8 mouse cellular contexts compared by ENCODE assay signal in genomic region chr9:50603189-50603997, GRCm38 (mm10). TPM values are rescaled to one million over a fixed set of nuclear protein-coding genes. Genes with fewer than 3 reads are reported as not detected.
DNase-seq lines count a peak whose midpoint lies in the region; ATAC-seq and TF ChIP-seq lines count a peak whose summit lies in the region.

TSS of gene Sdhd (minus strand) at chr9:50603812.
TSS of gene Timm8b (plus strand) at chr9:50603910.

- no peak for TF ChIP-seq RAD21 in CH12.LX (IDR thresholded peaks at IDR 0.05; ENCODE audit: low read depth, low read length)

- H3K9ac ChIP-seq in CH12.LX (ENCODE audit: insufficient read depth, low read depth): peak within 1 kb of the TSS; percentile 92
- peak within 1 kb of the TSS; percentile 84 for H3K9ac ChIP-seq in forebrain, embryonic 11.5 days (ENCODE audit: low read length)
- peak within 1 kb of the TSS; percentile 97 for H3K9ac ChIP-seq in heart, embryonic 16.5 days (ENCODE audit: low read length)
- peak within 1 kb of the TSS; percentile 94 for H3K9ac ChIP-seq in liver, embryonic 15.5 days
- H3K9ac ChIP-seq in neural tube, embryonic 12.5 days: peak within 1 kb of the TSS; percentile 84

- no peak for TF ChIP-seq CTCF in CH12.LX (conservative IDR thresholded peaks at IDR 0.05 in 1 of 2, IDR thresholded peaks at IDR 0.05 in 1 of 2; ENCODE audit: low read depth in 2 of 2, low read length in 2 of 2)

- peaks cover 47% of the 10 kb centered on the region for H3K79me2 ChIP-seq in CH12.LX (replicated peaks; ENCODE audit: control insufficient read depth, extremely low read depth, insufficient read depth, poor library complexity, severe bottlenecking)

- peaks cover 27 to 49% of the 10 kb centered on the region in 2 experiments for H3K36me3 ChIP-seq in CH12.LX (replicated peaks in 1 of 2; ENCODE audit: control insufficient read depth in 1 of 2, insufficient read depth in 1 of 2, low read length in 1 of 2)
- H3K36me3 ChIP-seq in forebrain, embryonic 11.5 days (ENCODE audit: control insufficient read depth, insufficient read depth, low read length): no peaks in the 10 kb centered on the region; the same call in 1 of the 2 replicates
- H3K36me3 ChIP-seq in heart, embryonic 16.5 days (ENCODE audit: control insufficient read depth, insufficient read depth): peaks cover 23% of the 10 kb centered on the region
- H3K36me3 ChIP-seq in liver, embryonic 15.5 days (replicated peaks): peaks cover 56% of the 10 kb centered on the region
- H3K36me3 ChIP-seq in neural tube, embryonic 12.5 days: peaks cover 31% of the 10 kb centered on the region

- peaks cover 5 to 34% of the 10 kb centered on the region in 2 experiments; a peak in 3 of 4 replicates for H3K4me1 ChIP-seq in CH12.LX (ENCODE audit: control insufficient read depth in 1 of 2, insufficient read depth in 2 of 2)
- peaks cover 8% of the 10 kb centered on the region; the same call in 1 of the 2 replicates for H3K4me1 ChIP-seq in forebrain, embryonic 11.5 days (replicated peaks; ENCODE audit: control insufficient read depth, insufficient read depth, low read length)
- peaks cover 22% of the 10 kb centered on the region for H3K4me1 ChIP-seq in heart, embryonic 16.5 days (ENCODE audit: control insufficient read depth, insufficient read depth, low read length)
- H3K4me1 ChIP-seq in liver, embryonic 15.5 days (replicated peaks): peaks cover 47% of the 10 kb centered on the region
- peaks cover 24% of the 10 kb centered on the region for H3K4me1 ChIP-seq in neural tube, embryonic 12.5 days

- DNase-seq in CH12.LX (ENCODE audit: extremely low read depth): peak; percentile 96
- DNase-seq in c-Kit-positive CD71-positive TER-119-negative erythroid progenitor cells, embryonic 14.5 days (ENCODE audit: low read depth): peak; percentile 95
- DNase-seq in forebrain, embryonic 11.5 days (ENCODE audit: low spot score): peak; percentile 95
- DNase-seq in kidney, postnatal 36 days: peak; percentile 95 to 97
- DNase-seq in telencephalon, adult 2 months (ENCODE audit: low read depth, low spot score): peak; percentile 93

- peak; percentile 96 for TF ChIP-seq POLR2A in CH12.LX (IDR thresholded peaks at IDR 0.05; ENCODE audit: low read depth, low read length)

- peak; percentile 97 for ATAC-seq in forebrain, embryonic 11.5 days (replicated peaks; ENCODE audit: low FRiP score)
- peak; percentile 98 for ATAC-seq in heart, embryonic 16.5 days (replicated peaks; ENCODE audit: extremely low read depth, insufficient read depth, low FRiP score)
- peak; percentile 94 for ATAC-seq in liver, embryonic 15.5 days (ENCODE audit: insufficient read depth)
- ATAC-seq in neural tube, embryonic 12.5 days (ENCODE audit: low FRiP score, low read depth): peak; percentile 95

- H3K4me2 ChIP-seq in CH12.LX (ENCODE audit: insufficient read depth, low read depth, poor library complexity, severe bottlenecking): peak within 1 kb of the TSS; percentile 89
- peak within 1 kb of the TSS; percentile 93 for H3K4me2 ChIP-seq in forebrain, embryonic 11.5 days (ENCODE audit: low read depth, low read length, severe bottlenecking)
- H3K4me2 ChIP-seq in heart, embryonic 16.5 days (ENCODE audit: low read depth, low read length): peak within 1 kb of the TSS; percentile 86
- H3K4me2 ChIP-seq in liver, embryonic 15.5 days: peak within 1 kb of the TSS; percentile 75
- peak within 1 kb of the TSS; percentile 84 for H3K4me2 ChIP-seq in neural tube, embryonic 12.5 days (replicated peaks)

- WGBS in forebrain, embryonic 11.5 days: 1% methylated on average over 48 of the region's 48 CpGs
- under 1% methylated on average over 48 of the region's 48 CpGs for WGBS in heart, embryonic 16.5 days
- under 1% methylated on average over 48 of the region's 48 CpGs for WGBS in liver, embryonic 15.5 days (ENCODE audit: insufficient replicate concordance)
- 1% methylated on average over 48 of the region's 48 CpGs for WGBS in neural tube, embryonic 12.5 days

- peak within 1 kb of the TSS; percentile 80 to 98 (median 84) for H3K4me3 ChIP-seq in CH12.LX (replicated peaks in 1 of 3; ENCODE audit: low read depth in 2 of 3, low read length in 2 of 3, poor library complexity in 1 of 3)
- peak within 1 kb of the TSS; percentile 85 for H3K4me3 ChIP-seq in forebrain, embryonic 11.5 days (ENCODE audit: low read depth, low read length)
- H3K4me3 ChIP-seq in heart, embryonic 16.5 days (ENCODE audit: low read length): peak within 1 kb of the TSS; percentile 97
- H3K4me3 ChIP-seq in liver, embryonic 15.5 days (replicated peaks): peak within 1 kb of the TSS; percentile 77
- H3K4me3 ChIP-seq in neural tube, embryonic 12.5 days: peak within 1 kb of the TSS; percentile 63

- no peaks in the 10 kb centered on the region for H3K9me3 ChIP-seq in CH12.LX (replicated peaks; ENCODE audit: low read length)
- H3K9me3 ChIP-seq in forebrain, embryonic 11.5 days (ENCODE audit: control insufficient read depth, low read length): no peaks in the 10 kb centered on the region
- H3K9me3 ChIP-seq in heart, embryonic 16.5 days (replicated peaks; ENCODE audit: control insufficient read depth, low read length): no peaks in the 10 kb centered on the region
- H3K9me3 ChIP-seq in liver, embryonic 15.5 days (replicated peaks): no peaks in the 10 kb centered on the region
- H3K9me3 ChIP-seq in neural tube, embryonic 12.5 days: no peaks in the 10 kb centered on the region

- H3K27me3 ChIP-seq in CH12.LX (replicated peaks): no peaks in the 10 kb centered on the region
- H3K27me3 ChIP-seq in forebrain, embryonic 11.5 days (ENCODE audit: control insufficient read depth, insufficient read depth, low read length): no peaks in the 10 kb centered on the region
- no peaks in the 10 kb centered on the region for H3K27me3 ChIP-seq in heart, embryonic 16.5 days (ENCODE audit: control insufficient read depth, insufficient read depth, low read length)
- no peaks in the 10 kb centered on the region for H3K27me3 ChIP-seq in liver, embryonic 15.5 days
- no peaks in the 10 kb centered on the region for H3K27me3 ChIP-seq in neural tube, embryonic 12.5 days (replicated peaks)

- peak within 1 kb of the TSS; percentile 62 for H3K27ac ChIP-seq in CH12.LX (ENCODE audit: insufficient read depth, low read depth)
- peak within 1 kb of the TSS; percentile 75 for H3K27ac ChIP-seq in forebrain, embryonic 11.5 days (ENCODE audit: low read depth, low read length)
- H3K27ac ChIP-seq in heart, embryonic 16.5 days (ENCODE audit: low read length): peak within 1 kb of the TSS; percentile 95
- peak within 1 kb of the TSS; percentile 89 for H3K27ac ChIP-seq in liver, embryonic 15.5 days (replicated peaks)
- H3K27ac ChIP-seq in neural tube, embryonic 12.5 days: peak within 1 kb of the TSS; percentile 84

- dilution Hi-C loops in CH12.LX (cut with MboI; ENCODE audit: extremely low pct_ligation_motif_present, extremely low pct_unique_long_range_greater_than_20kb, low sequenced_read_pairs): no loop called here

- in situ Hi-C loops in CH12.LX (cut with MboI; ENCODE audit: low pct_ligation_motif_present, low pct_unique_long_range_greater_than_20kb, low sequenced_read_pairs): loop anchor here (10.0 kb wide), 1 partner anchor 149 kb away; no protein-coding TSS in a partner anchor

- TF ChIP-seq EP300 in CH12.LX (IDR thresholded peaks at IDR 0.05; ENCODE audit: low read length): no peak

TF ChIP-seq in CH12.LX, 34 proteins besides CTCF, POLR2A, EP300 and RAD21 (continues in another document):
- TF ChIP-seq E2F4 (IDR thresholded peaks at IDR 0.05; ENCODE audit: insufficient replicate concordance, low read depth, low read length): peak; percentile 55; the same call in 1 of the 2 replicates
- no peak; the same call in 1 of the 2 replicates for TF ChIP-seq RCOR1 (conservative IDR thresholded peaks at IDR 0.05; ENCODE audit: low read depth, low read length)
- peak; percentile 94 for TF ChIP-seq NELFE (IDR thresholded peaks at IDR 0.05; ENCODE audit: low read depth, low read length)
- TF ChIP-seq ZC3H11A (IDR thresholded peaks at IDR 0.05; ENCODE audit: low read depth, low read length): no peak
- TF ChIP-seq ETS1 (conservative IDR thresholded peaks at IDR 0.05; ENCODE audit: low read depth, low read length): 0 out of 2 replicates have a peak, but pooled peaks have one; percentile 26
- TF ChIP-seq USF1 (IDR thresholded peaks at IDR 0.05; ENCODE audit: low read depth, low read length): no peak
- TF ChIP-seq BHLHE40 (IDR thresholded peaks at IDR 0.05; ENCODE audit: low read depth, low read length): peak; percentile 70
- peak; percentile 81 for TF ChIP-seq MXI1 (IDR thresholded peaks at IDR 0.05; ENCODE audit: low read depth, low read length)
- peak; percentile 98 for TF ChIP-seq NRF1 (IDR thresholded peaks at IDR 0.05; ENCODE audit: low read depth, low read length)
- TF ChIP-seq MAX (IDR thresholded peaks at IDR 0.05; ENCODE audit: low read length): peak; percentile 73
- no peak for TF ChIP-seq MAZ (IDR thresholded peaks at IDR 0.05; ENCODE audit: low read depth, low read length)
- TF ChIP-seq UBTF (IDR thresholded peaks at IDR 0.05; ENCODE audit: low read depth, low read length): no peak
- peak; percentile 38; the same call in 1 of the 2 replicates for TF ChIP-seq IRF4 (IDR thresholded peaks at IDR 0.05; ENCODE audit: low read depth, low read length)
- peak; percentile 16; the same call in 1 of the 2 replicates for TF ChIP-seq MEF2A (IDR thresholded peaks at IDR 0.05; ENCODE audit: borderline replicate concordance, low read depth, low read length)
- peak; percentile 87 for TF ChIP-seq ZMIZ1 (IDR thresholded peaks at IDR 0.05; ENCODE audit: low read depth, low read length)
- TF ChIP-seq JUN (IDR thresholded peaks at IDR 0.05; ENCODE audit: insufficient read depth, low read depth, low read length): no peak

RNA-seq across cellular contexts. Expression of gene Sdhd, which starts in this region (rescaled TPM):
- total RNA-seq in CH12.LX (2012; rRNA removed) (215 and 261 TPM in 2 replicates), CH12.LX (2014; rRNA removed) (407 and 435 TPM in 2 replicates)
- polyA plus RNA-seq in CH12.LX (2012; ENCODE audit: insufficient read length, low read depth): 220 and 240 TPM in 2 replicates
- 257 and 262 TPM in 2 replicates for polyA plus RNA-seq in forebrain, embryonic 11.5 days (2014; fragmentation: Nextera tagmentation; extraction: Ambion mirVana)
- 852 and 860 TPM in 2 replicates for polyA plus RNA-seq in heart, embryonic 16.5 days (2015; fragmentation: Nextera tagmentation; extraction: Ambion mirVana)
- polyA plus RNA-seq in liver, embryonic 15.5 days (2015; fragmentation: Nextera tagmentation; extraction: Ambion mirVana): 296 and 323 TPM in 2 replicates
- 213 and 215 TPM in 2 replicates for polyA plus RNA-seq in neural tube, embryonic 12.5 days (2016; fragmentation: Nextera tagmentation; extraction: Ambion mirVana)

RNA-seq across cellular contexts. Expression of gene Timm8b, which starts in this region (rescaled TPM):
- total RNA-seq in CH12.LX (2012; rRNA removed) (160 and 183 TPM in 2 replicates), CH12.LX (2014; rRNA removed) (244 and 249 TPM in 2 replicates)
- 119 and 155 TPM in 2 replicates for polyA plus RNA-seq in CH12.LX (2012; ENCODE audit: insufficient read length, low read depth)
- polyA plus RNA-seq in forebrain, embryonic 11.5 days (2014; fragmentation: Nextera tagmentation; extraction: Ambion mirVana): 318 and 323 TPM in 2 replicates
- 243 and 261 TPM in 2 replicates for polyA plus RNA-seq in heart, embryonic 16.5 days (2015; fragmentation: Nextera tagmentation; extraction: Ambion mirVana)
- 130 and 158 TPM in 2 replicates for polyA plus RNA-seq in liver, embryonic 15.5 days (2015; fragmentation: Nextera tagmentation; extraction: Ambion mirVana)
- polyA plus RNA-seq in neural tube, embryonic 12.5 days (2016; fragmentation: Nextera tagmentation; extraction: Ambion mirVana): 323 and 352 TPM in 2 replicates

Comparison
In these comparisons a context has a peak if more than half of its experiments do, and no peak if none do; other contexts are left out.
1. Peak in every context shown above with its lines: DNase-seq, ATAC-seq, H3K4me3 ChIP-seq and H3K27ac ChIP-seq.